Mouse (Mus musculus) MEL (cell line): ENCODE results near the gene Olfr32.

Experiments
- CHD1 ChIP-seq: IDR thresholded peaks from 2 replicates; pipeline ENCODE4 v1.6.1; 2012; ENCODE audit warnings: low read depth, mild to moderate bottlenecking, inconsistent platforms, low read length, improper control_type of control experiment
- CHD2 ChIP-seq: IDR thresholded peaks from 2 replicates; pipeline ENCODE4 v1.6.1; 2011; ENCODE audit warnings: low read length, improper control_type of control experiment
- CTCF ChIP-seq, 3 experiments: IDR thresholded peaks in 2 of 3; conservative IDR thresholded peaks in 1 of 3; 2 replicates each; pipeline ENCODE4 v1.5.1; 2011 to 2012; ENCODE audit warnings: low read length in 3 of 3, low read depth in 2 of 3, mild to moderate bottlenecking in 2 of 3, improper control_type of control experiment in 1 of 3, inconsistent platforms in 1 of 3, mixed read lengths in 1 of 3, moderate library complexity in 1 of 3; ENCODE audit not compliant: control insufficient read depth in 1 of 3, insufficient read depth in 1 of 3, poor library complexity in 1 of 3, severe bottlenecking in 1 of 3
- KAT2A ChIP-seq: conservative IDR thresholded peaks from 2 replicates; pipeline ENCODE4 v1.6.1; 2012; ENCODE audit warnings: low read depth, low read length, improper control_type of control experiment, inconsistent platforms
- MAZ ChIP-seq: IDR thresholded peaks from 2 replicates; pipeline ENCODE4 v1.6.1; 2012; ENCODE audit warnings: low read depth, mild to moderate bottlenecking, inconsistent platforms, low read length, improper control_type of control experiment
- MXI1 ChIP-seq: IDR thresholded peaks from 2 replicates; pipeline ENCODE4 v1.6.1; 2011; ENCODE audit warnings: mild to moderate bottlenecking, low read depth, low read length, improper control_type of control experiment
- POLR2A ChIP-seq, 2 experiments: IDR thresholded peaks; 2 replicates each; pipeline ENCODE4 v1.6.1; 2011 to 2012; ENCODE audit warnings: low read length in 2 of 2, mild to moderate bottlenecking in 2 of 2, control low read depth in 1 of 2, improper control_type of control experiment in 1 of 2, low read depth in 1 of 2, moderate library complexity in 1 of 2; ENCODE audit not compliant: control insufficient read depth in 1 of 2, insufficient read depth in 1 of 2, poor library complexity in 1 of 2
- RCOR1 ChIP-seq: IDR thresholded peaks from 2 replicates; pipeline ENCODE4 v1.6.1; 2012; ENCODE audit warnings: low read depth, mild to moderate bottlenecking, inconsistent platforms, low read length, improper control_type of control experiment
- TAL1 ChIP-seq: IDR thresholded peaks from 2 replicates; pipeline ENCODE4 v1.6.1; 2012; ENCODE audit warnings: mild to moderate bottlenecking, inconsistent platforms, low read length, moderate library complexity, mixed read lengths
- TBP ChIP-seq: IDR thresholded peaks from 2 replicates; pipeline ENCODE4 v1.8.0; 2011; ENCODE audit warnings: low read depth, low read length, improper control_type of control experiment
- TCF12 ChIP-seq: IDR thresholded peaks from 2 replicates; pipeline ENCODE4 v1.6.1; 2014; ENCODE audit warnings: low read depth, mild to moderate bottlenecking, inconsistent platforms, low read length, improper control_type of control experiment, moderate library complexity
- USF2 ChIP-seq, 2 experiments: IDR thresholded peaks; 2 replicates each; pipeline ENCODE4 v1.6.1; 2011 to 2012; ENCODE audit warnings: improper control_type of control experiment in 2 of 2, low read length in 2 of 2, borderline replicate concordance in 1 of 2, inconsistent platforms in 1 of 2, low read depth in 1 of 2, mild to moderate bottlenecking in 1 of 2; ENCODE audit not compliant: insufficient read depth in 1 of 2
- ZNF384 ChIP-seq: IDR thresholded peaks from 2 replicates; pipeline ENCODE4 v1.6.1; 2012; ENCODE audit warnings: low read depth, mild to moderate bottlenecking, inconsistent platforms, low read length, improper control_type of control experiment

DNA sequence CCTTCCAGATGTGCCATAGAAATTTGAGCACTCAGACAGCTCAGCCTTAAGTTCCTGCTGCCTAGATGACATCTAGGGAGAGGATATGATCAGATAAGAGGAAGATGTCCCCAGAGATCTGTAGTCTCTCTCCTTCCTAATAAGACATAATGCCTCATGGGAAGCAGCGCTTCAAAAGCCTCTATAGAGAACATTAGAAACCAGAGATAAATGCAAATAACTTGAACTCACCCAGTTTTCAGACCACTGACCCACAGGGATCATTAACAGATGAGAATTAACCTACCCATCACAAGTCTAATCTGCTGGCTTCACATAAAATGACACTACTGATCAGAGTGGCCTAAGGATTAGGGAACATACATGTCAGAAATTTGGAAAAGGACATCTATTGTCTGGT lies 20.8 kb downstream of the Olfr32 start, which contains the start of gene Olfr1269:
- no peak for TF ChIP-seq CTCF (IDR thresholded peaks at IDR 0.05 in 2 of 3, conservative IDR thresholded peaks at IDR 0.05 in 1 of 3; ENCODE audit: control insufficient read depth in 1 of 3, insufficient read depth in 1 of 3, low read depth in 2 of 3, low read length in 3 of 3, poor library complexity in 1 of 3, severe bottlenecking in 1 of 3)
- TF ChIP-seq MXI1, result no peak
- no peak for TF ChIP-seq POLR2A (IDR thresholded peaks at IDR 0.05; ENCODE audit: control insufficient read depth in 1 of 2, insufficient read depth in 1 of 2, low read depth in 1 of 2, low read length in 2 of 2, poor library complexity in 1 of 2)
- TF ChIP-seq TAL1, result no peak
- no peak for TF ChIP-seq CHD1
- no peak for TF ChIP-seq TCF12
- no peak for TF ChIP-seq USF2 (IDR thresholded peaks at IDR 0.05; ENCODE audit: borderline replicate concordance in 1 of 2, insufficient read depth in 1 of 2, low read depth in 1 of 2, low read length in 2 of 2)
- no peak for TF ChIP-seq TBP
- TF ChIP-seq MAZ, result no peak
- no peak for TF ChIP-seq KAT2A
- no peak for TF ChIP-seq ZNF384
- no peak for TF ChIP-seq RCOR1
- no peak for TF ChIP-seq CHD2
